Mouse (Mus musculus): ENCODE data around the gene Spcs2.

GRCm38 (mm10) chr7:99854311-99854710 lies 9.0 kb downstream of the Spcs2 start:
- TF ChIP-seq POLR2A (IDR thresholded peaks at IDR 0.05; ENCODE audit: borderline replicate concordance, extremely low read depth, insufficient read depth, insufficient read length, poor library complexity, severe bottlenecking): no peak
- TF ChIP-seq CTCF (IDR thresholded peaks at IDR 0.05; ENCODE audit: borderline replicate concordance, extremely low read depth, insufficient read depth, insufficient read length): no peak; the same call in 1 of the 2 replicates
